Mouse (Mus musculus): ENCODE data around the gene March10. TPM values are rescaled to one million over a fixed set of nuclear protein-coding genes. Genes with fewer than 3 reads are reported as not detected.

Gene March10
- polyA plus RNA-seq, 1 experiment from 2014 or later = 0.26 TPM

- Histone ChIP-seq H3K36me3 (no peaks in the 10 kb centered on the region), H3K9me3 (no peaks in the 10 kb centered on the region), H3K27me3 (no peaks in the 10 kb centered on the region), H3K9ac (replicated peaks) (no peak overlapping the region), H3K4me3 (replicated peaks) (no peak overlapping the region), H3K4me2 (replicated peaks) (no peak overlapping the region), H3K27ac (no peak overlapping the region), H3K4me1 (replicated peaks) (peaks cover 21% of the 10 kb centered on the region)
- no peak for ATAC-seq
- 94% methylated on average over 6 of the region's 6 CpGs for WGBS
Measured at GRCm38 (mm10) chr11:105317769-105318168, 138.8 kb downstream of the March10 start.

- no peak for ATAC-seq
- no peaks in the 10 kb centered on the region for H3K36me3 ChIP-seq
- no peak overlapping the region for H3K27ac ChIP-seq
- H3K27me3 ChIP-seq = no peaks in the 10 kb centered on the region
- H3K9ac ChIP-seq (replicated peaks) = no peak overlapping the region
- 97% methylated on average over 4 of the region's 4 CpGs for WGBS
- H3K4me1 ChIP-seq (replicated peaks) = peaks cover 34% of the 10 kb centered on the region
- H3K9me3 ChIP-seq = no peaks in the 10 kb centered on the region
- no peak overlapping the region for H3K4me3 ChIP-seq (replicated peaks)
- H3K4me2 ChIP-seq (replicated peaks) = no peak overlapping the region
Measured at GRCm38 (mm10) chr11:105316121-105316520, 140.4 kb downstream of the March10 start.

- Histone ChIP-seq H3K36me3 (no peaks in the 10 kb centered on the region), H3K27ac (no peak overlapping the region), H3K4me3 (replicated peaks) (no peak overlapping the region), H3K4me1 (replicated peaks) (peaks cover 34% of the 10 kb centered on the region), H3K27me3 (no peaks in the 10 kb centered on the region), H3K4me2 (replicated peaks) (no peak overlapping the region), H3K9ac (replicated peaks) (no peak overlapping the region), H3K9me3 (no peaks in the 10 kb centered on the region)
- 77% methylated on average over 8 of the region's 8 CpGs for WGBS
- no peak for ATAC-seq
Measured at GRCm38 (mm10) chr11:105315296-105315695, 141.2 kb downstream of the March10 start.

DNA sequence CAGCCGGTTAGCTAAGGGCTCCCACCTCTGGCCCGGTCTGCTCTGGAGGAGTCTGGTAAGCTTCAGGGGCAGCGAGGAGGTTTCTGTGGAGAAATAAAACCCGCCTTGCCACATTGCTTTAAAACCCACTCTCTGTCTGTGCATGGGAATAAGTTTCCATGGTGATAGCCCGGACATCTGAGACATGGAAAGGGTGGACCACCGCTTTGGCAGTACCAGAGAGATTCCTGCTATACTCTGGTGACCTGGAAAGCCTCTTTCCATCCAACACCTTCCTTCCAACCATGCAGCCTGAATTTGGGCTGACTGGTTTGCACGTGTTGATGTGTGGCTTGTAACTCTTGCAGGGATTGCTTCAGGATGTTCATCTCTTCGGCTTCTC is 142.9 kb downstream of the March10 start:
- Histone ChIP-seq H3K27me3 (no peaks in the 10 kb centered on the region), H3K9ac (replicated peaks) (peak overlapping the region; percentile 44), H3K4me1 (replicated peaks) (peaks cover 37% of the 10 kb centered on the region), H3K4me3 (replicated peaks) (no peak overlapping the region), H3K4me2 (replicated peaks) (peak overlapping the region; percentile 20; the same call in 1 of the 2 replicates), H3K9me3 (no peaks in the 10 kb centered on the region), H3K27ac (peak overlapping the region; percentile 58), H3K36me3 (no peaks in the 10 kb centered on the region)
- ATAC-seq = peak; percentile 37; the same call in 1 of the 2 replicates
- 18% methylated on average over 8 of the region's 8 CpGs for WGBS

DNA sequence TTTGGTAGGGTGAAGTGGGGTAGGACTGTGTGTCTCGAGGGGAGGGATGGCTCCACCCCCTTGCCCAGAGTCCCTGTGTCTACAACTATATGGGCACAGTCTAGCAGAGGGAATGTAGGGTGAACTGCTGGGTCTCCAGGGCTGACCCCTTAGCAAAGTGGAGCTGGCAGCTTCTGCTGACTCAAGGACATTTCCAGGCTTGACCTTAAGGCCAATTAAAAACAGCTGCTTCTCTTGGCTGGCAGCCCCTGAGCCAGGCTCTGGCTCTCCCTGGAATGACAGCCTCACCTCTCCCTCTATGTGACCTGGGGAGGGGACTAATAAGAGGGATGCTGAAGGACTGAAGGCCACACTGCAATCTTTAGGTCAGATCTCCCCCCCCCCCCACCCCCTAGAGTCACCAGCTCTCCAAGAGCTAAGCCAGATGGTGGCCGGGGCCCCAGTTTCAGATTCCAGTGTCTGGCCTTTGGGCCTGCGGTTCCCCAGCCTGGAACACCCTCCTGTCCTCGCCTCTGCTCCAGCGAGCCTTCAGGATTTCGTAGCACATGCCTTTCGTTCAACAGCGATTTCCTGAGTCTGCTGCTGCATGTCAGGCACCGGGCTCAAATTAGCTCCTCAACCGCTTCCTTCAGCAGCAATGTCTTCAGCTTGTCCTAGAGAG is 143.4 kb downstream of the March10 start:
- 42% methylated on average over 10 of the region's 10 CpGs for WGBS
- H3K9ac ChIP-seq (replicated peaks) = peak overlapping the region; percentile 44

DNA sequence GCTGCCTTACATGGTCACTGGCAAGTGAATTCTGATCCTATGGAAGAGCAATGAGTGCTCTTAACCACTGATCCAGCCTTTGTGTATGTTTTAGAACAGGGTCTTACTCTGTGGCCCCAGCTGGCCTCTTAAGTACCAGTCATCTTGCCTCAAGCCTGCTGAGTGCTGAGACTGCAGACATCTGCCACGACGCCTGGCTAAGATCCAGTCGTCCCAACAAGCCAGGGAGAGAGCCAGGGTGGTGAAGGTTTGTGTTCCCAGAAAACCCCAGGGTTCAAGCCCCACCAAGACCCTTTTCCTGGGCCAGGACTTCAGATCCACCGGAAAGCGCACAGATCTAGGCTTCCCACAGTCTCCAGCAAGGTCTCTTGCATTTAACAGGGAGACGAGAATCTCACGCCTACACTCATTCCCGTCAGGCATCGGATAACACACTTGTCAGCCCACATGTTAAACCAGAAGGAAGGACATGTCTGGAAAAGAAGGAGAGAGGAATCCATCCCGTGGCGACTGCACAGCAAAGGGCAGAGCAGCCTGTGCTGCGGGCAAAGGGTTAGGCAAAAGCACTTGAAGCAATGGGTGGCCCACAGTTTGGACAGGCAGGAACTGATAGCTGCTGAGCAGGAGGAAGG is 144.1 kb downstream of the March10 start:
- ATAC-seq = no peak; the same call in 1 of the 2 replicates
- WGBS = 59% methylated on average over 12 of the region's 12 CpGs

More for the DNA sequence above, 143.4 kb downstream of the March10 start:
- H3K4me2 ChIP-seq (replicated peaks) = peak overlapping the region; percentile 20; the same call in 1 of the 2 replicates
- H3K27ac ChIP-seq = peak overlapping the region; percentile 58
- H3K36me3 ChIP-seq = no peaks in the 10 kb centered on the region
- ATAC-seq = peak; percentile 62
- H3K4me3 ChIP-seq (replicated peaks) = no peak overlapping the region
- peaks cover 38% of the 10 kb centered on the region for H3K4me1 ChIP-seq (replicated peaks)
- no peaks in the 10 kb centered on the region for H3K9me3 ChIP-seq
- no peaks in the 10 kb centered on the region for H3K27me3 ChIP-seq

DNA sequence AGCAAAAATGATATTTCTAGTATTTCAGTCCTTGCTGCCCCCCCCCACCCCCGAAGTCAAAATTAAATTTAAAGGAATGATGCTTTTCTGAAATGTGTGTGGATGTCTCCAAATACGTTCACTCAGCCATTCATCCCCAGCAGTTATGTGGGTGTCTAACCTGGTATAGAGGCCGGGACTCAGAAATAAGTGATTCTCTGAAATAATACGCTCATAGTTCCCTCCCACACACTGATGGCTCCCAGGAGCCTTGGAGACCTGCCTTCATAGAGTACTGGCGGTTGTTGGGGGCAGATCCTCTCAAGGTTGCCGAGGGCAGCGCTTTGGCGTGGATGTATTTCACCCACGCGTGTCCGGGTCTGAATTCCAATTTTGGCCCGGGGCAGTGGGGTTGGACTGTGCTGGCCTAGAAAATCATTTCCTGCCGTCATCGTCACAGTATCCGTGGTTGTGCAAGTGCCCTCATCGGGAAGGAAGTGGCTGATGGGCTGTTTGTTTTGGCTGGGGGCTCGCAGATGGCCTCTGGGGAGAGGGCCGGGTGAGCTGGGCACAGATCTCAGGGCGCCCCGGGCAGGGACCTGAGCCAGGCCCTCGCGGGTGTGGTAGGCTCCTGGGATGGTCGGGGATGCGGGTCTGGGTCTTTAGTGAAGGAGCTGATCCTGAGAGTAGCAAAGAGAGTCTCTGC is 145.1 kb downstream of the March10 start:
- WGBS = 84% methylated on average over 24 of the region's 24 CpGs
- Histone ChIP-seq H3K27me3 (no peaks in the 10 kb centered on the region), H3K4me2 (replicated peaks) (no peak overlapping the region), H3K4me3 (replicated peaks) (no peak overlapping the region), H3K9me3 (no peaks in the 10 kb centered on the region), H3K4me1 (replicated peaks) (peaks cover 38% of the 10 kb centered on the region), H3K9ac (replicated peaks) (no peak overlapping the region), H3K27ac (no peak overlapping the region), H3K36me3 (no peaks in the 10 kb centered on the region)
- 0 out of 2 replicates have a peak, but pooled peaks have one; percentile 13 for ATAC-seq

More for the DNA sequence above, 144.1 kb downstream of the March10 start:
- Histone ChIP-seq H3K27ac (no peak overlapping the region), H3K4me2 (replicated peaks) (no peak overlapping the region), H3K9me3 (no peaks in the 10 kb centered on the region), H3K36me3 (no peaks in the 10 kb centered on the region), H3K4me3 (replicated peaks) (no peak overlapping the region), H3K27me3 (no peaks in the 10 kb centered on the region), H3K9ac (replicated peaks) (no peak overlapping the region), H3K4me1 (replicated peaks) (peaks cover 38% of the 10 kb centered on the region)

Other genes starting within 250 kb of the March10 start
- gene Mrc2, start 164.1 kb downstream of the March10 start, polyA plus RNA-seq (2015; fragmentation: Nextera tagmentation; extraction: Ambion mirVana) = 5.0 and 5.3 TPM in 2 replicates
- 30.3 and 31.3 TPM in 2 replicates for gene Tanc2, start 133.3 kb upstream of the March10 start, polyA plus RNA-seq (2015; fragmentation: Nextera tagmentation; extraction: Ambion mirVana)